Mouse (Mus musculus) kidney, postnatal 25 days (tissue): ENCODE results near the gene Gm7995.
"Not testable (repeated sequence)": the region's sequence is repeated elsewhere in the genome, so short reads cannot be mapped to it uniquely, and the experiment has no call there.

Source experiments
- DNase-seq, 2 experiments: peaks; one replicate each; pipeline ENCODE4 v3.0.0; 2021; ENCODE audit warnings: mixed read lengths in 2 of 2

The Gm7995 gene

DNA sequence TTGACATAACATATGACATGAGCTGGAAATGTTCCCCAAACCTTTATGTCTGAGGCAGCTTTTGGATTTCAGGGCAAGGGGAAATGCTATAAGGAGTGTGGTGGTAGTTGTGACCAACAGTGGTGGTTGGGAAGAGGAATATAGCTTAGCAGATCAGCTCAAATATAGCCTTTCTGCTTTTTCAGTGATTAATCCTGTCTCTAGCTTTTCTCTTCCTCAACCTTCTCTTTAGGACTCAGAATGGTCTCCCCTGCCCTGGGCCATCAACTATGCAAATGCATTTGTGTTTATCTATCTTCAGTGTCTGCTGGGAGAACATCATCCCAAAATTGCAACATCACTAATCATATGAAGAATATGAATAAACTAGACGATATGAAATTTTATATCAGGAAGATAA, at the start of gene Gm7995:
Gm7995 (plus strand) TSS at position 301 of the 400 bp plus-strand sequence.
- DNase-seq: not testable (repeated sequence)

- not testable (repeated sequence) for DNase-seq
These were observed 12.8 kb upstream of the Gm7995 start, which contains the start of gene Gm9611 for GRCm38 (mm10) chr14:42297258-42297657. Gene Gm9611 (minus strand): TSS chr14:42297358.
